ENCODE assay signal across 21 mouse cellular contexts in the genomic region with DNA sequence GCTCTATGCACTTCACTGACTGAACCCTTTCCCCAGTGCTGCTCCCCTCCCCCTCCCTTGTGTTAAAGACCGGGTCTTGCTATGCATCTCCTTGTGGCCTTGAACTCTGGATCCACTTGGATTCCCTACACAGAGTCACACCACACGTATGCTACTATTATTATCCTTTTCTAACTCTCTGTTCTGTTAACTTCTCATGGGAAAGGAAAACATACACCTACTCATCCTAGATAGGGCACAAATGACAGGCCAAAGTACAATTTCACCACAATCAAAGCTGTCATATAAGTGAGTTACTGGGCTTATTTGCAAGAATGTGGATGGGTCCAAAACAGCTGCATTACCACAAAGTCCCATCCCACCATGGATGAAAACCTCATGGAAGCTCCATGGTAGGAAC. TPM values are rescaled to one million over a fixed set of nuclear protein-coding genes. Genes with fewer than 3 reads are reported as not detected.
"Had no signal": no experiment of that assay in that cellular context is flagged by ENCODE, and none has a peak within 500 bp of the region (broad histone marks: within the 10 kb centered on the region; RNA-seq: fewer than 3 reads in every experiment).

No protein-coding gene starts in this region.

- H3K4me1 ChIP-seq: liver, embryonic 15.5 days; midbrain, embryonic 10.5 days; midbrain, embryonic 12.5 days; neural tube, embryonic 12.5 days; stomach, embryonic 15.5 days had no signal

- H3K4me2 ChIP-seq: liver, embryonic 15.5 days; lung, embryonic 14.5 days; midbrain, embryonic 12.5 days; neural tube, embryonic 12.5 days; stomach, embryonic 15.5 days had no signal

- DNase-seq: lung, adult 18-20 months; lung, embryonic 14.5 days; lung, postnatal 10 days; lung, postnatal 4 days; midbrain, embryonic 14.5 days; retina, postnatal 1 day; right cerebral cortex, adult 18-20 months; right cerebral cortex, postnatal 25 days; right cerebral cortex, postnatal 4 days; thymus, adult 2 months; thymus, postnatal 25 days; thymus, postnatal 4 days had no signal

- H3K4me3 ChIP-seq: liver, embryonic 15.5 days; midbrain, embryonic 10.5 days; midbrain, embryonic 12.5 days; neural tube, embryonic 12.5 days; stomach, embryonic 15.5 days had no signal

- ATAC-seq: midbrain, embryonic 16.5 days had no signal

- H3K27ac ChIP-seq: liver, embryonic 15.5 days; midbrain, embryonic 10.5 days; midbrain, embryonic 12.5 days; neural tube, embryonic 12.5 days; stomach, embryonic 15.5 days; stomach, postnatal 0 days had no signal

- H3K27me3 ChIP-seq: liver, embryonic 15.5 days; midbrain, embryonic 12.5 days; neural tube, embryonic 12.5 days; stomach, embryonic 15.5 days had no signal

- H3K36me3 ChIP-seq: liver, embryonic 15.5 days; midbrain, embryonic 10.5 days; midbrain, embryonic 12.5 days; neural tube, embryonic 12.5 days; stomach, embryonic 15.5 days had no signal

- H3K9me3 ChIP-seq: liver, embryonic 15.5 days; midbrain, embryonic 12.5 days; neural tube, embryonic 12.5 days; stomach, embryonic 15.5 days had no signal

- H3K9ac ChIP-seq: liver, embryonic 15.5 days; lung, embryonic 14.5 days; midbrain, embryonic 12.5 days; neural tube, embryonic 12.5 days; stomach, embryonic 15.5 days had no signal

RNA-seq across cellular contexts. Expression of gene Erc2, which starts 43.8 kb away (rescaled TPM):
- total RNA-seq: megakaryocyte-erythroid progenitor cell, adult 5-6 weeks; neutrophil, adult 5-6 weeks had no signal
